Mouse (Mus musculus): ENCODE results near the gene Ldb3. TPM values are rescaled to one million over a fixed set of nuclear protein-coding genes. Genes with fewer than 3 reads are reported as not detected.

Ldb3 gene
- not detected for total RNA-seq (2023)

GRCm38 (mm10) chr14:34588498-34588897 is at the start of gene Ldb3:
TSS of gene Ldb3 (minus strand) at chr14:34588682.

GRCm38 (mm10) chr14:34599941-34600340 is 11.5 kb upstream of the Ldb3 start, which contains the start of gene Opn4:
TSS of gene Opn4 (minus strand) at chr14:34600142.

GRCm38 (mm10) chr14:34522701-34523100 is 65.8 kb downstream of the Ldb3 start, which contains the start of gene 9230112D13Rik:
TSS of gene 9230112D13Rik (minus strand) at chr14:34522801.

GRCm38 (mm10) chr14:34503325-34503647 is 85.2 kb downstream of the Ldb3 start, which contains the start of gene Bmpr1a:
TSS of gene Bmpr1a (minus strand) at chr14:34503341.

Other genes with a start within 250 kb of the Ldb3 start
- not detected for gene Fam25c, start 233.2 kb downstream of the Ldb3 start, total RNA-seq (2023)
- not detected for gene Sncg, start 213.9 kb downstream of the Ldb3 start, total RNA-seq (2023)
- gene Mmrn2, start 213.2 kb downstream of the Ldb3 start, total RNA-seq (2023), result 0.24 TPM
- gene Bmpr1a, start 85.3 kb downstream of the Ldb3 start, total RNA-seq (2023), result 1.8 TPM
- gene 9230112D13Rik, start 65.9 kb downstream of the Ldb3 start, total RNA-seq (2023), result not detected
- gene Opn4, start 11.5 kb upstream of the Ldb3 start, total RNA-seq (2023), result not detected
- 90.1 TPM for gene Wapl, start 85.2 kb upstream of the Ldb3 start, total RNA-seq (2023)
- not detected for gene Grid1, start 231.4 kb upstream of the Ldb3 start, total RNA-seq (2023)